Mouse (Mus musculus): ENCODE measurements at regions not wholly inside any gene's neighbourhood (a gene's known extent, or its start where the extent isn't known, plus 50 kb on each side); places are given as distances from the start of the nearest gene placed in this dataset.

GRCm38 (mm10) chr14:106760150-106760549 lies 654.2 kb downstream of the Trim52 start:
- TF ChIP-seq EP300 (IDR thresholded peaks at IDR 0.05; ENCODE audit: low read depth in 1 of 2, low read length in 2 of 2) (peak; percentile 79 to 84), USF1 (IDR thresholded peaks at IDR 0.05; ENCODE audit: low read depth, low read length) (no peak), POLR2AphosphoS2 (IDR thresholded peaks at IDR 0.05; ENCODE audit: low read length) (no peak), CTCF (IDR thresholded peaks at IDR 0.05 in 2 of 3, conservative IDR thresholded peaks at IDR 0.05 in 1 of 3; ENCODE audit: control insufficient read depth in 1 of 3, insufficient read depth in 1 of 3, low read depth in 2 of 3, low read length in 3 of 3, poor library complexity in 1 of 3, severe bottlenecking in 1 of 3) (no peak), MXI1 (IDR thresholded peaks at IDR 0.05; ENCODE audit: low read depth, low read length) (peak; percentile 70), E2F4 (IDR thresholded peaks at IDR 0.05; ENCODE audit: borderline replicate concordance, low read depth, low read length) (no peak), ZC3H11A (IDR thresholded peaks at IDR 0.05; ENCODE audit: low read depth, low read length) (no peak), CHD2 (IDR thresholded peaks at IDR 0.05; ENCODE audit: low read length) (no peak)

Data from MEL (cell line).